Mouse (Mus musculus): ENCODE results near the gene Tmem88.

Gene Tmem88

DNA sequence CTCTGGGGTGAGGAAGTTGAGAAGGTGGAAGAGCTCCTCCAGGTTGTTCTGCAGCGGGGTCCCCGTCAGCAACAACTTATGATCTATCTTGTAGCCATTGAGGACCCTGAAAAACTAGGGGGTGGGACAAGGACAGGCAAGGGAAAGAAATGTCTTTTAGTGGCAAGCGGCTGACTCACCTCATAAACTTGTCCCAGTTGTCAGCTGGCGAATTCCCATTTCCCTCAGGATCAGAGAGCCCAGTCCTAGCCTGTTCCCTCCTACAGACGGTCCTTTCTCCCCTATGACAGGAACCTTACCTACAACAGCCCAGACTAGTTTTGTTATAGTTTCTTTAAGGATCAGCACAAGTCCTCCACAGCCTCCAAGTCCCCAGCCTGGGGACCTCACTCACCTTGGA is 41.5 kb downstream of the Tmem88 start:
- DNase-seq: no peak

Measured in cerebellum, adult 8-10 months (tissue).